Mouse (Mus musculus): Measurements from ENCODE around the gene Saxo1. TPM values are rescaled to one million over a fixed set of nuclear protein-coding genes. Genes with fewer than 3 reads are reported as not detected.

The Saxo1 gene
- total RNA-seq, 1 experiment from 2014 or later: not detected

Other genes with a start within 250 kb of the Saxo1 start
- 11.9 to 24.3 TPM (median 18.4 TPM) in 3 replicates for gene Rraga, start 17.3 kb upstream of the Saxo1 start, total RNA-seq (2017)
- 13.3 to 23.0 TPM (median 16.0 TPM) in 3 replicates for gene Haus6, start 53.7 kb upstream of the Saxo1 start, total RNA-seq (2017)
- gene Plin2, start 111.7 kb upstream of the Saxo1 start, total RNA-seq (2017): 312 to 507 TPM (median 480 TPM) in 3 replicates
- gene Dennd4c, start 190.2 kb upstream of the Saxo1 start, total RNA-seq (2017): 26.9 to 42.6 TPM (median 30.7 TPM) in 3 replicates